Mouse (Mus musculus) heart, embryonic 14.5 days (tissue): ENCODE measurements around the gene Rab3b. TPM values are rescaled to one million over a fixed set of nuclear protein-coding genes. Genes with fewer than 3 reads are reported as not detected.

ENCODE experiments used
- ATAC-seq: fragments of 200-750 bp; cut with Nextera tagmentation; 2 replicates; pipeline ENCODE4 v1.8.0; 2017; ENCODE audit warnings: low read depth, moderate TSS enrichment; ENCODE audit not compliant: insufficient number of reproducible peaks, insufficient read depth, low FRiP score
- H3K27ac ChIP-seq, 2 experiments: fragments of 200-500 bp in 1 of 2; fragments of 300-500 bp in 1 of 2; sonication (generic) in 1 of 2; replicated peaks in 1 of 2; 2 replicates each; pipeline ENCODE4 v1.5.1; 2012 to 2014; ENCODE audit warnings: low read depth in 2 of 2, low read length in 2 of 2, control low read depth in 1 of 2, mild to moderate bottlenecking in 1 of 2, mixed read lengths in 1 of 2; ENCODE audit not compliant: control insufficient read depth in 1 of 2, insufficient read depth in 1 of 2
- H3K27me3 ChIP-seq: fragments of 300-500 bp; sonication (generic); 2 replicates; pipeline ENCODE4 v1.6.1; 2014; ENCODE audit warnings: mild to moderate bottlenecking, low read length, control low read depth; ENCODE audit not compliant: control insufficient read depth, insufficient read depth
- H3K36me3 ChIP-seq: fragments of 300-500 bp; sonication (generic); 2 replicates; pipeline ENCODE4 v1.6.1; 2014; ENCODE audit warnings: mild to moderate bottlenecking, control low read depth, low read length, mixed read lengths; ENCODE audit not compliant: control insufficient read depth, insufficient read depth
- H3K4me1 ChIP-seq, 2 experiments: fragments of 200-500 bp in 1 of 2; fragments of 300-500 bp in 1 of 2; sonication (generic) in 1 of 2; 2 replicates each; pipeline ENCODE4 v1.6.1; 2012 to 2014; ENCODE audit warnings: low read length in 2 of 2, control low read depth in 1 of 2, mixed read lengths in 1 of 2; ENCODE audit not compliant: control insufficient read depth in 2 of 2, insufficient read depth in 2 of 2
- H3K4me2 ChIP-seq: fragments of 300-500 bp; sonication (generic); 2 replicates; pipeline ENCODE4 v1.6.1; 2014; ENCODE audit warnings: mild to moderate bottlenecking, low read length
- H3K4me3 ChIP-seq, 2 experiments: fragments of 200-500 bp in 1 of 2; fragments of 300-500 bp in 1 of 2; sonication (generic) in 1 of 2; 2 replicates each; pipeline ENCODE4 v1.5.1; 2012 to 2014; ENCODE audit warnings: low read length in 2 of 2, mild to moderate bottlenecking in 2 of 2, control low read depth in 1 of 2, low read depth in 1 of 2, moderate library complexity in 1 of 2; ENCODE audit not compliant: control insufficient read depth in 1 of 2, insufficient read depth in 1 of 2
- H3K9ac ChIP-seq: fragments of 300-500 bp; sonication (generic); 2 replicates; pipeline ENCODE4 v1.6.1; 2014; ENCODE audit warnings: mild to moderate bottlenecking, low read length
- H3K9me3 ChIP-seq: fragments of 300-500 bp; sonication (generic); 2 replicates; pipeline ENCODE4 v1.6.1; 2016; ENCODE audit warnings: low read length, control low read depth; ENCODE audit not compliant: control insufficient read depth
- WGBS: fragments of 180-500 bp; shearing (Covaris S2); extraction: QIAGEN DNeasy Blood & Tissue Kit; methylation state at CpG from one replicate; pipeline ENCODE4 v1.1.7; 2014; 5-methylcytosine and 5-hydroxymethylcytosine counted together
- polyA plus RNA-seq: library from polyadenylated mRNA; unstranded; fragments of >200 nt; fragmentation: Nextera tagmentation; extraction: Ambion mirVana; gene quantifications from 2 replicates; pipeline ENCODE4 v1.2.1, GENCODE M21; 2014

Rab3b gene
- polyA plus RNA-seq, 1 experiment from 2014 or later, result 6.6 TPM

DNA sequence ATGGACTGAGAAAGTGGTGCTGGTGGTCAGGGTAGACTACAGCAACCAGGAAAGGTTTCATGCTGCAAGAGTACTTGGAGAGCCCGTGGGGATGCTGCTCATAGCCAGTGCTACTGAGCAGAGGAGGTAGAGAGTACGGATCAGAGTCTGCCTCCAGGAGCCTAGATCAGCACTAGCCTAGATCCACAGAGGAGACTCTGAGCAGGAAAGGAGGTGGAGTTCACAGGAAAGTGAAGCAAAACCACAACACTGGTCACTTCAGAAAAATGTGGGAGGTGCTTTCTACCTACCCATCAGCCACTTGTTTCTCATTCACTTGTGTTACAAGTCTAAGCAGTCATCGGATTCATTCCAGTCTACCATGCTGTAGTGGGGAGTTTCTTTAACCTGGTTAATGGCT, 80.8 kb downstream of the Rab3b start:
- Histone ChIP-seq H3K9ac (no peak overlapping the region), H3K4me1 (no peaks in the 10 kb centered on the region), H3K9me3 (no peaks in the 10 kb centered on the region), H3K4me3 (no peak overlapping the region), H3K27me3 (no peaks in the 10 kb centered on the region), H3K36me3 (no peaks in the 10 kb centered on the region), H3K27ac (no peak overlapping the region), H3K4me2 (no peak overlapping the region)
- no peak for ATAC-seq
- WGBS, result 86% methylated on average over 3 of the region's 3 CpGs

DNA sequence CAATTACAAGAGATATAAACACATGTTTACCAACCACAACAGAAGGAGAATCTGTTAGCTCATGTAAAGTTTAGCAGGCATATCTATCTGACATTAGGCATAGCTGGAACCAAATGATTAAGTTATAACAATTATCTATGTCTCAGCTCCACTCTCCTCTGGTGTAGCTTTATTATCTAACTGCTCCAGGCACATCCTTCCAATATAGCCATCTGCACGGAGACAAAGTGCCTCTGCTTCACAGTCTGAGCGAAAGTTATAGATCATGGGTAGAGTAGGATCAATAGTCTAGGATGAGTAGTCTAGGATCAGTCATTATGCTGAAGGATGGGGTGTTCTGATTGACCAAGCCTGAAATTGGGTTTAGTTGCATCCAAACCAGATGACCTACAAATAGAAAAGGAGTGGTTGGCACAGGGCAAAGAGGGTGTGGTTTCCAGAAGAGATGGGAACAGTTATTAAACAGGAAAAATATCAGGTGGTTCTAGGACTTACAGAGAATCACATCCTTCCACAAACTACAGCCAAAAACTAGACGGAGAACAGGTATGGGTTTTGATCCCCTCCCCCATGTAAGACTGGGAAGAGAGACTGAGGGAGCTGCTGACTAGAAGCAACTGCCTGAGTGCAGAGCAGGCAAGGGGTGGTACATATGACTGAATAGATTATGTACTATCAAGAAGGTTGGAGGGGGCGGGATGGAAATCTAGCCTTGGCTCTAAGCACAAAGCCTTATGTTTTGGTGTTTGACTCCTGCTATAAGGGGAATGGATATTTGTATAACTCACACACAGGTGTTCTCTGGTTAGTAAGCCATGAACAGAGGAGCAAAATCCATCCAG, 82.0 kb downstream of the Rab3b start:
- Histone ChIP-seq H3K9me3 (no peaks in the 10 kb centered on the region), H3K36me3 (no peaks in the 10 kb centered on the region), H3K4me1 (no peaks in the 10 kb centered on the region), H3K27me3 (no peaks in the 10 kb centered on the region), H3K4me3 (no peak overlapping the region), H3K27ac (no peak overlapping the region), H3K9ac (no peak overlapping the region), H3K4me2 (no peak overlapping the region)
- no peak for ATAC-seq
- 74% methylated on average over 4 of the region's 4 CpGs for WGBS

GRCm38 (mm10) chr4:108963017-108963416, 84.2 kb downstream of the Rab3b start:
- no peak overlapping the region for H3K4me2 ChIP-seq
- ATAC-seq, result no peak
- H3K27me3 ChIP-seq, result no peaks in the 10 kb centered on the region
- no peak overlapping the region for H3K4me3 ChIP-seq
- WGBS, result 82% methylated on average over 6 of the region's 6 CpGs
- H3K36me3 ChIP-seq, result no peaks in the 10 kb centered on the region
- H3K9ac ChIP-seq, result no peak overlapping the region
- no peaks in the 10 kb centered on the region for H3K9me3 ChIP-seq
- H3K27ac ChIP-seq, result no peak overlapping the region
- no peaks in the 10 kb centered on the region for H3K4me1 ChIP-seq

- no peak overlapping the region for H3K4me3 ChIP-seq
- no peak overlapping the region for H3K27ac ChIP-seq
- H3K4me2 ChIP-seq, result no peak overlapping the region
- no peaks in the 10 kb centered on the region for H3K36me3 ChIP-seq
- peaks cover 2% of the 10 kb centered on the region in 2 experiments; a peak in 1 of 4 replicates for H3K4me1 ChIP-seq
- H3K27me3 ChIP-seq, result no peaks in the 10 kb centered on the region
- H3K9ac ChIP-seq, result no peak overlapping the region
- H3K9me3 ChIP-seq, result no peaks in the 10 kb centered on the region
- peak; percentile 35; the same call in 1 of the 2 replicates for ATAC-seq
- 16% methylated on average over 3 of the region's 3 CpGs for WGBS
Observed at GRCm38 (mm10) chr4:108969517-108969916, 90.7 kb downstream of the Rab3b start.

GRCm38 (mm10) chr4:108971054-108971453, 92.2 kb downstream of the Rab3b start:
- peaks cover 2% of the 10 kb centered on the region in 2 experiments; a peak in 1 of 4 replicates for H3K4me1 ChIP-seq
- H3K4me3 ChIP-seq, result no peak overlapping the region
- no peaks in the 10 kb centered on the region for H3K27me3 ChIP-seq
- H3K27ac ChIP-seq, result no peak overlapping the region
- no peaks in the 10 kb centered on the region for H3K9me3 ChIP-seq
- H3K9ac ChIP-seq, result no peak overlapping the region
- no peak overlapping the region for H3K4me2 ChIP-seq
- ATAC-seq, result no peak
- WGBS, result 76% methylated on average over 5 of the region's 5 CpGs
- no peaks in the 10 kb centered on the region for H3K36me3 ChIP-seq

- no peaks in the 10 kb centered on the region for H3K9me3 ChIP-seq
- no peaks in the 10 kb centered on the region for H3K27me3 ChIP-seq
- 31% methylated on average over 6 of the region's 6 CpGs for WGBS
- no peak overlapping the region for H3K9ac ChIP-seq
- ATAC-seq, result no peak
- no peak overlapping the region for H3K27ac ChIP-seq
- no peak overlapping the region for H3K4me2 ChIP-seq
- H3K36me3 ChIP-seq, result no peaks in the 10 kb centered on the region
- H3K4me3 ChIP-seq, result no peak overlapping the region
- no peaks in the 10 kb centered on the region for H3K4me1 ChIP-seq
Observed at GRCm38 (mm10) chr4:108976458-108977071, 97.7 kb downstream of the Rab3b start.

DNA sequence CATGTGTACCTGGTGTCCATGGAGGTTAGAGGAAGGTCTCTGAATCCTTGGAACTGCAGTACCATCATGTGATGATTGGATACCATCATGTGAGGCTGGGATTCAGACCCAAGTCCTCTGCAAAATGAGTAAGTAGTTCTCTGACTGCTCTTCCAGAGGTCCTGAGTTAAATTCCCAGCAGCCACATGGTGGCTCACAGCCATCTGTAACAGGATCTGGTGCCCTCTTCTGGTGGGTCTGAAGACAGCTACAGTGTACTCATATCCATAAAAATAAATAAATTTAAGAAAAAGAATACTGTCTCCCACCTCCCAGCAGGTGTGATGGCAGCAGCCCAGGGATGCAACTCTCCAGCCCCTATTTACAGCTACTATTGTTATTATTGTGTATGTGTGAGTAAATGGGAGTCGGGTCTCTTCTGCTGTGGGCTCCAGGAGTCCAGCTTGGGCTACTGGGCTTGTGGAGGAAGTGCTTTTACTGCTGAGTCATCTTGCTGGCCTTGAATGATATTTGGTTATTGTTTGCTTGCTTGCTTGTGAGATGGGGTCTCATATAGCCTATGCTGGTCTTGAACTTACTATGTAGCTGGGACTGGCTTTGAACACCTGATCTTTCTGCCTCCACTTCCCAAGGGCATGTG, 108.1 kb downstream of the Rab3b start:
- H3K9ac ChIP-seq, result no peak overlapping the region
- no peaks in the 10 kb centered on the region for H3K4me1 ChIP-seq
- 79% methylated on average over 1 of the region's 1 CpGs for WGBS
- no peak for ATAC-seq
- H3K27me3 ChIP-seq, result no peaks in the 10 kb centered on the region
- no peak overlapping the region for H3K4me2 ChIP-seq
- H3K36me3 ChIP-seq, result no peaks in the 10 kb centered on the region
- H3K9me3 ChIP-seq, result no peaks in the 10 kb centered on the region
- no peak overlapping the region for H3K4me3 ChIP-seq
- H3K27ac ChIP-seq, result no peak overlapping the region
